Mouse (Mus musculus) embryo, embryonic 10 days (tissue): ENCODE measurements around the gene 5730522E02Rik.

Experiments used
- DNase-seq: peaks from one replicate; pipeline ENCODE4 v3.0.0-alpha.2; 2015; ENCODE audit warnings: low spot score

Gene 5730522E02Rik

GRCm38 (mm10) chr11:25670018-25670417 is 540.5 kb downstream of the 5730522E02Rik start:
- no peak for DNase-seq

GRCm38 (mm10) chr11:25664562-25665104 is 545.9 kb downstream of the 5730522E02Rik start:
- DNase-seq, result no peak

GRCm38 (mm10) chr11:25646282-25646681 is 564.3 kb downstream of the 5730522E02Rik start:
- no peak for DNase-seq

GRCm38 (mm10) chr11:25644767-25645622 is 565.6 kb downstream of the 5730522E02Rik start:
- DNase-seq, result no peak

GRCm38 (mm10) chr11:25606886-25607285 is 603.7 kb downstream of the 5730522E02Rik start:
- DNase-seq, result no peak

GRCm38 (mm10) chr11:25600030-25600429 is 610.5 kb downstream of the 5730522E02Rik start:
- DNase-seq, result no peak

GRCm38 (mm10) chr11:25595303-25595702 is 615.3 kb downstream of the 5730522E02Rik start:
- DNase-seq, result no peak

- DNase-seq, result no peak
Observed at GRCm38 (mm10) chr11:25594780-25595179, 615.8 kb downstream of the 5730522E02Rik start.

GRCm38 (mm10) chr11:25592268-25592667 is 618.3 kb downstream of the 5730522E02Rik start:
- DNase-seq, result peak; percentile 29

GRCm38 (mm10) chr11:25590215-25590614 is 620.3 kb downstream of the 5730522E02Rik start:
- DNase-seq, result no peak

- DNase-seq, result no peak
Observed at GRCm38 (mm10) chr11:25589509-25589908, 621.1 kb downstream of the 5730522E02Rik start.

- DNase-seq, result no peak
Observed at GRCm38 (mm10) chr11:25574129-25574465, 636.5 kb downstream of the 5730522E02Rik start.

GRCm38 (mm10) chr11:25573408-25574128 is 637.0 kb downstream of the 5730522E02Rik start:
- no peak for DNase-seq

GRCm38 (mm10) chr11:25571396-25571795 is 639.2 kb downstream of the 5730522E02Rik start:
- no peak for DNase-seq
